Mouse (Mus musculus): ENCODE data around the gene Dbi. TPM values are rescaled to one million over a fixed set of nuclear protein-coding genes. Genes with fewer than 3 reads are reported as not detected.

Gene Dbi
- 352 TPM for polyA plus RNA-seq (2014; fragmentation: Illumina TruSeq; extraction: RNeasy Lipid Tissue Mini Kit (QIAGEN cat#74804); ENCODE audit: low read depth, low replicate concordance)

DNA sequence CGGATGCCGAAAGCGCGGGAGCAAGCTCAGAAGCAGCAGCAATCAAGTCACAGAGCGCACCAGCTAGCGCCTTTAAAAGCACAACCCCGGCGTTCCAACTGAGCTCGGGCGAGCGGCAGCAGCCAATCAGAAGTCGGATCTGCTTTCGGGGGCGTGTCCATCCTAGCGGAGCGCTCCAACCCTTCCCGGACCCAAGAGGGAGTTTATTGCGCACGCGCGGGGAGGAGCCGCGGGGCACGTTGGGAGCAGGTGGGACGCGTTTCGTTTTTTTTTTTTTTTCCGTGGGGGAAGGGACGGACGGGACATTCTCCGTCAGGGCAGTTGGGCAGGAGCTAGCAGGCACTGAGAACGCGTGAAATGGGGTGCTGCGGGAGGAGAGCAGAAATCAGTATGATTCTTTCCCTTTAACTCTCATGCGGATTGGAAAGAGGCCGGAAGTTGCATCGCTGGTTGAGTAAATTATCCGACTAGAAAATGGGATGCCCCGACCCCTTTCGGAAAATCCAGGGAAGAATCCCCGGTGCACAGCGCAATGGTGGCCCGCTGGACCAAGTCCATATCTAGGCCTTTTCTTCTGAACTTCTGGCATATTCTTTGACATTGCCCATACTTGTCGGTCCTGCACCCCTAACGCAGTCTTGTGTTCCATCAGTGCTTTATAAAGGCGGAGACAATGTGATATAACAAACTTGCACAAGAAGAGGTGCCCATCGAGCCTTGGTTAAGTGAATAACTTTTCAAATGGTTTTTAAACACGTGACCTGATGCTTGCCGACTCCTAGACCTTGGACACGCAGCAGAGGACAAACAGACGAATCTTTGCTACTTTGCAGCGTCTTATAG, at the start of gene Dbi, which contains the start of gene 3110009E18Rik:
Gene Dbi, minus strand, starts transcription at position 110 of the 843 bp plus-strand sequence.
Gene 3110009E18Rik, plus strand, starts transcription at position 219 of the 843 bp plus-strand sequence.

DNA sequence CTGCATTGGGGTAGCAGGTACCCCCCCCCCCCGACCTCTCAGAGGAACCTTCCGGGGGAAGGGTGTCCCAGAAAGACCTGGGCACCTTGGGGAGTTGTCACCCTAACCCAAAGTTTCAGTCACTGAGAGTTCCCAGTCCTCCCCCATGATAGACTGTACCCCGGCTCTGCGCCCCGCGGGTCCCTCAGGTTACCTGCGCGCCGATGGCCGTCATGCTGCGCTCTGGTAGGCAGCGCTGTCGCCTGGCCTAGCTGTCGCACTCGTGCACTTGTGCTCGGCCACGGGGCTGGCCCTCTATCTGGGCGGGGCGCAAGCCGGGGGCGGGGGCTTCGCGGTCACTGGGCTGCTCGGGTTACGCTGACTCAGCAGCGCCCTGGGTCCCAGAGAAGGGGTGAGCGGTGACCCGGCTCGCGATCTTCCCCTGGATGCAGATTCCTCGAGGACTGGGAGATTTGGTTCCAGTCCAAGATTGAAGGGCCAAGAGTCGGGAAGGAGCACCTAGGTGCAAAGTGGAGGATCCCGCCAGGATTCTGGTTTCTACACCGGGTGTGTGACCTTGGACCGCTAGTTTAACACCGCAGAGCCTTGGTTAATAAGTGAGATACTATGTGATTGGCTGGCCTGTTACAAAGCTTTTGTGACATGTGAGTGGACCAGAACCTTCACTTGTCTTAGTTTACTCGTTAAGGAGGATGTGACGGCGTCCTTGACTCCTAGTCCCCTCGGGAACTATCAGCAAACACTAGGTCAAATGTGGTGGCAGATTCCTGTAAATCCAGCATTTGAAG, 47.2 kb downstream of the Dbi start, which contains the start of gene Tmem37:
Gene Tmem37, minus strand, starts transcription at position 556 of the 788 bp plus-strand sequence.

Other genes with a start within 250 kb of the Dbi start
- 3.7 TPM for gene Tmem177, start 207.9 kb downstream of the Dbi start, polyA plus RNA-seq (2014; fragmentation: Illumina TruSeq; extraction: RNeasy Lipid Tissue Mini Kit (QIAGEN cat#74804); ENCODE audit: low read depth, low replicate concordance)
- not detected for gene Cfap221, start 123.8 kb downstream of the Dbi start, polyA plus RNA-seq (2014; fragmentation: Illumina TruSeq; extraction: RNeasy Lipid Tissue Mini Kit (QIAGEN cat#74804); ENCODE audit: low read depth, low replicate concordance)
- not detected for gene Sctr, start 114.2 kb downstream of the Dbi start, polyA plus RNA-seq (2014; fragmentation: Illumina TruSeq; extraction: RNeasy Lipid Tissue Mini Kit (QIAGEN cat#74804); ENCODE audit: low read depth, low replicate concordance)
- gene Tmem37, start 47.0 kb downstream of the Dbi start, polyA plus RNA-seq (2014; fragmentation: Illumina TruSeq; extraction: RNeasy Lipid Tissue Mini Kit (QIAGEN cat#74804); ENCODE audit: low read depth, low replicate concordance) = 1.0 TPM
- gene 3110009E18Rik, start 109 bp upstream of the Dbi start, polyA plus RNA-seq (2014; fragmentation: Illumina TruSeq; extraction: RNeasy Lipid Tissue Mini Kit (QIAGEN cat#74804); ENCODE audit: low read depth, low replicate concordance) = 7.5 TPM
- gene Steap3, start 151.6 kb upstream of the Dbi start, polyA plus RNA-seq (2014; fragmentation: Illumina TruSeq; extraction: RNeasy Lipid Tissue Mini Kit (QIAGEN cat#74804); ENCODE audit: low read depth, low replicate concordance) = 11.8 TPM
- not detected for gene C1ql2, start 219.5 kb upstream of the Dbi start, polyA plus RNA-seq (2014; fragmentation: Illumina TruSeq; extraction: RNeasy Lipid Tissue Mini Kit (QIAGEN cat#74804); ENCODE audit: low read depth, low replicate concordance)